Comparison of ENCODE assay signal across 8 mouse cellular contexts in genomic region chr4:129032133-129032962, GRCm38 (mm10). TPM values are rescaled to one million over a fixed set of nuclear protein-coding genes. Genes with fewer than 3 reads are reported as not detected.
A peak's percentile ranks its signal among the peaks of the same experiment; 100 is the strongest.
DNase-seq lines count a peak whose midpoint lies in the region; ATAC-seq and TF ChIP-seq lines count a peak whose summit lies in the region.

No protein-coding gene starts in this region.

- peak overlapping the region; percentile 43; the same call in 1 of the 2 replicates for H3K27ac ChIP-seq in kidney, adult 2 months (ENCODE audit: insufficient read depth, low read depth, low read length)
- peak overlapping the region; percentile 60 for H3K27ac ChIP-seq in MEL (ENCODE audit: control insufficient read depth, low read depth, low read length)
- H3K27ac ChIP-seq in liver, embryonic 12.5 days, result peak overlapping the region; percentile 23; the same call in 1 of the 2 replicates

- no peak for TF ChIP-seq POLR2A in kidney, adult 2 months (IDR thresholded peaks at IDR 0.05; ENCODE audit: low read depth, low read length)
- TF ChIP-seq POLR2A in MEL (IDR thresholded peaks at IDR 0.05; ENCODE audit: control insufficient read depth in 1 of 2, insufficient read depth in 1 of 2, low read depth in 1 of 2, low read length in 2 of 2, poor library complexity in 1 of 2), result 0 out of 4 replicates have a peak, but pooled peaks of 1 of the 2 experiments have one; percentile 42

- H3K4me1 ChIP-seq in kidney, adult 2 months (ENCODE audit: control insufficient read depth, insufficient read depth, low read length), result peaks cover 10% of the 10 kb centered on the region
- peaks cover 4 to 31% of the 10 kb centered on the region in 2 experiments for H3K4me1 ChIP-seq in MEL (ENCODE audit: control insufficient read depth in 1 of 2, insufficient read depth in 2 of 2, low read length in 2 of 2)
- H3K4me1 ChIP-seq in liver, embryonic 12.5 days, result peaks cover 26% of the 10 kb centered on the region

- H3K9me3 ChIP-seq in MEL (replicated peaks; ENCODE audit: insufficient read depth, low read length), result no peaks in the 10 kb centered on the region
- H3K9me3 ChIP-seq in liver, embryonic 12.5 days (replicated peaks), result no peaks in the 10 kb centered on the region

- H3K9ac ChIP-seq in MEL (ENCODE audit: control insufficient read depth, low read depth, low read length, poor library complexity, severe bottlenecking), result peak overlapping the region; percentile 8
- no peak overlapping the region for H3K9ac ChIP-seq in liver, embryonic 12.5 days

- ATAC-seq in liver, embryonic 12.5 days, result no peak

- H3K4me2 ChIP-seq in liver, embryonic 12.5 days, result peak overlapping the region; percentile 59; the same call in 1 of the 2 replicates

- 66% methylated on average over 11 of the region's 11 CpGs for WGBS in kidney, adult 2 months
- WGBS in liver, embryonic 12.5 days (ENCODE audit: insufficient replicate concordance), result 24% methylated on average over 11 of the region's 11 CpGs

- H3K36me3 ChIP-seq in kidney, adult 2 months (ENCODE audit: control insufficient read depth, insufficient read depth, low read length), result no peaks in the 10 kb centered on the region
- peaks cover 0 to 17% of the 10 kb centered on the region in 2 experiments; a peak in 2 of 4 replicates for H3K36me3 ChIP-seq in MEL (ENCODE audit: control insufficient read depth in 1 of 2, insufficient read depth in 2 of 2, low read length in 2 of 2)
- H3K36me3 ChIP-seq in liver, embryonic 12.5 days, result no peaks in the 10 kb centered on the region

- no peaks in the 10 kb centered on the region for H3K79me2 ChIP-seq in MEL (ENCODE audit: control insufficient read depth, insufficient read depth, low read length, poor library complexity)

- no peaks in the 10 kb centered on the region for H3K27me3 ChIP-seq in kidney, adult 2 months (replicated peaks; ENCODE audit: control insufficient read depth, insufficient read depth, low read length)
- no peaks in the 10 kb centered on the region for H3K27me3 ChIP-seq in MEL (ENCODE audit: control insufficient read depth in 1 of 2, insufficient read depth in 2 of 2, low read length in 2 of 2)
- peaks cover 12% of the 10 kb centered on the region; the same call in 1 of the 2 replicates for H3K27me3 ChIP-seq in liver, embryonic 12.5 days (replicated peaks)

- TF ChIP-seq CTCF in kidney, adult 2 months (conservative IDR thresholded peaks at IDR 0.05; ENCODE audit: insufficient read depth, insufficient read length, low read depth, low read length), result no peak
- TF ChIP-seq CTCF in MEL (IDR thresholded peaks at IDR 0.05 in 2 of 3, conservative IDR thresholded peaks at IDR 0.05 in 1 of 3; ENCODE audit: control insufficient read depth in 1 of 3, insufficient read depth in 1 of 3, low read depth in 2 of 3, low read length in 3 of 3, poor library complexity in 1 of 3, severe bottlenecking in 1 of 3), result no peak

- TF ChIP-seq EP300 in MEL (IDR thresholded peaks at IDR 0.05; ENCODE audit: low read depth in 1 of 2, low read length in 2 of 2), result no peak; a peak in 1 of 4 replicates

- H3K4me3 ChIP-seq in kidney, adult 2 months (ENCODE audit: insufficient read depth, low read depth, low read length), result no peak overlapping the region
- H3K4me3 ChIP-seq in MEL (ENCODE audit: control insufficient read depth in 1 of 2, insufficient read depth in 1 of 2, low read depth in 2 of 2, low read length in 2 of 2), result peak overlapping the region; percentile 19 to 47
- no peak overlapping the region for H3K4me3 ChIP-seq in liver, embryonic 12.5 days

- TF ChIP-seq RAD21 in MEL (IDR thresholded peaks at IDR 0.05; ENCODE audit: low read depth, low read length), result no peak

- DNase-seq in kidney, adult 2 months, result no peak
- no peak for DNase-seq in kidney, adult 9 months
- peak; percentile 75 for DNase-seq in MEL (ENCODE audit: low read depth, low spot score)
- DNase-seq in spleen, postnatal 4 days (ENCODE audit: low spot score in 2 of 2), result peak; percentile 47 to 72
- no peak for DNase-seq in frontal cortex, postnatal 14 days (ENCODE audit: low spot score in 2 of 2)
- no peak for DNase-seq in retina, postnatal 1 day
- no peak for DNase-seq in layer of hippocampus, postnatal 10 days (ENCODE audit: low spot score in 2 of 2)

TF ChIP-seq in MEL, 35 proteins besides CTCF, POLR2A, EP300 and RAD21:
- peak; percentile 3; the same call in 1 of the 2 replicates for TF ChIP-seq SIN3A (IDR thresholded peaks at IDR 0.05; ENCODE audit: low read length)
- TF ChIP-seq TBP (IDR thresholded peaks at IDR 0.05; ENCODE audit: low read depth, low read length), result 0 out of 2 replicates have a peak, but pooled peaks have one; percentile 58
- no peak for TF ChIP-seq GATA1 (IDR thresholded peaks at IDR 0.05; ENCODE audit: low read depth, low read length)
- TF ChIP-seq MAZ (IDR thresholded peaks at IDR 0.05; ENCODE audit: low read depth, low read length), result peak; percentile 27; the same call in 1 of the 2 replicates

RNA-seq across cellular contexts. Expression of gene Rnf19b, which starts 25.7 kb away (rescaled TPM):
- polyA plus RNA-seq in kidney, adult 2 months (2012; rRNA removed), result 28.2 and 30.6 TPM in 2 replicates
- total RNA-seq in MEL (2012; rRNA removed), result 25.5 and 26.3 TPM in 2 replicates
- polyA plus RNA-seq in MEL (2012; ENCODE audit: insufficient read depth in 1 of 2, insufficient read length in 2 of 2, low read depth in 1 of 2, low replicate concordance in 2 of 2, missing spikeins in 1 of 2), result 10 to 100 TPM in 1 of 2 experiments, not detected in 1; 30.0 TPM
- 7.1 TPM in 2 replicates for polyA plus RNA-seq in liver, embryonic 12.5 days (2016; fragmentation: Nextera tagmentation; extraction: Ambion mirVana)
- total RNA-seq in layer of hippocampus, postnatal 10 days (2021), result 10 to 100 TPM; 64.5 to 68.8 TPM

RNA-seq across cellular contexts. Expression of gene Ak2, which starts 40.6 kb away (rescaled TPM):
- 91.4 and 110 TPM in 2 replicates for polyA plus RNA-seq in kidney, adult 2 months (2012; rRNA removed)
- 263 and 330 TPM in 2 replicates for total RNA-seq in MEL (2012; rRNA removed)
- 100 to 1,000 TPM in 1 of 2 experiments, not detected in 1; 366 TPM for polyA plus RNA-seq in MEL (2012; ENCODE audit: insufficient read depth in 1 of 2, insufficient read length in 2 of 2, low read depth in 1 of 2, low replicate concordance in 2 of 2, missing spikeins in 1 of 2)
- 176 and 179 TPM in 2 replicates for polyA plus RNA-seq in liver, embryonic 12.5 days (2016; fragmentation: Nextera tagmentation; extraction: Ambion mirVana)
- total RNA-seq in layer of hippocampus, postnatal 10 days (2021), result 10 to 100 TPM; 32.3 to 34.3 TPM

Comparison
In these comparisons a context has a peak if more than half of its experiments do, and no peak if none do; other contexts are left out.
1. DNase-seq: peak in MEL (single experiment) and spleen, postnatal 4 days (2 of 2); none in kidney, adult 2 months (single experiment), kidney, adult 9 months (single experiment), frontal cortex, postnatal 14 days (0 of 2), retina, postnatal 1 day (single experiment) and layer of hippocampus, postnatal 10 days (0 of 2).
2. H3K4me3 ChIP-seq: peak in MEL (2 of 2); none in kidney, adult 2 months (single experiment) and liver, embryonic 12.5 days (single experiment).
3. Peak in every context shown above with its lines, with median percentiles within 50 percentile points of each other: H3K27ac ChIP-seq.